Mouse (Mus musculus): ENCODE results near the gene Pdcd7. TPM values are rescaled to one million over a fixed set of nuclear protein-coding genes. Genes with fewer than 3 reads are reported as not detected.

Gene Pdcd7
- polyA plus RNA-seq, 1 experiment, result 7.3 TPM

- TF ChIP-seq GATA1 (IDR thresholded peaks at IDR 0.05; ENCODE audit: borderline replicate concordance, low read length) (no peak), FLI1 (IDR thresholded peaks at IDR 0.05; ENCODE audit: low read length) (no peak)
- H3K9me3 ChIP-seq, result no peaks in the 10 kb centered on the region
- H3K36me3 ChIP-seq (replicated peaks; ENCODE audit: low read length), result no peaks in the 10 kb centered on the region
- H3K4me3 ChIP-seq (replicated peaks), result no peak overlapping the region
- peaks cover 8% of the 10 kb centered on the region for H3K4me1 ChIP-seq
- peaks cover 62% of the 10 kb centered on the region for H3K27me3 ChIP-seq (replicated peaks)
Observed at GRCm38 (mm10) chr9:65408871-65409295, 63.0 kb downstream of the Pdcd7 start.

Other genes starting within 250 kb of the Pdcd7 start
- gene Igdcc4, start 244.6 kb upstream of the Pdcd7 start, polyA plus RNA-seq (2012; ENCODE audit: insufficient read depth, low replicate concordance), result 0.08 TPM in 1 of 2 replicates, not detected in the other
- not detected in 2 replicates for gene Igdcc3, start 204.9 kb upstream of the Pdcd7 start, polyA plus RNA-seq (2012; ENCODE audit: insufficient read depth, low replicate concordance)
- 2.6 and 3.6 TPM in 2 replicates for gene Parp16, start 150.8 kb upstream of the Pdcd7 start, polyA plus RNA-seq (2012; ENCODE audit: insufficient read depth, low replicate concordance)
- gene Cilp, start 80.9 kb upstream of the Pdcd7 start, polyA plus RNA-seq (2012; ENCODE audit: insufficient read depth, low replicate concordance), result 0.03 TPM in 1 of 2 replicates, not detected in the other
- gene Clpx, start 51.8 kb upstream of the Pdcd7 start, polyA plus RNA-seq (2012; ENCODE audit: insufficient read depth, low replicate concordance), result 4.8 and 6.1 TPM in 2 replicates
- gene Ubap1l, start 14.9 kb downstream of the Pdcd7 start, polyA plus RNA-seq (2012; ENCODE audit: insufficient read depth, low replicate concordance), result 0.28 and 4.7 TPM in 2 replicates
- not detected in 2 replicates for gene Kbtbd13, start 45.5 kb downstream of the Pdcd7 start, polyA plus RNA-seq (2012; ENCODE audit: insufficient read depth, low replicate concordance)
- gene Rasl12, start 52.4 kb downstream of the Pdcd7 start, polyA plus RNA-seq (2012; ENCODE audit: insufficient read depth, low replicate concordance), result not detected in 2 replicates
- not detected in 2 replicates for gene Slc51b, start 76.9 kb downstream of the Pdcd7 start, polyA plus RNA-seq (2012; ENCODE audit: insufficient read depth, low replicate concordance)
- 4.8 and 6.3 TPM in 2 replicates for gene Mtfmt, start 89.7 kb downstream of the Pdcd7 start, polyA plus RNA-seq (2012; ENCODE audit: insufficient read depth, low replicate concordance)
- 9.2 and 10.3 TPM in 2 replicates for gene Spg21, start 114.8 kb downstream of the Pdcd7 start, polyA plus RNA-seq (2012; ENCODE audit: insufficient read depth, low replicate concordance)
- gene Ankdd1a, start 174.1 kb downstream of the Pdcd7 start, polyA plus RNA-seq (2012; ENCODE audit: insufficient read depth, low replicate concordance), result 2.0 TPM in 1 of 2 replicates, not detected in the other
- 198 and 329 TPM in 2 replicates for gene Plekho2, start 233.9 kb downstream of the Pdcd7 start, polyA plus RNA-seq (2012; ENCODE audit: insufficient read depth, low replicate concordance)
- 3.9 and 6.9 TPM in 2 replicates for gene Pif1, start 241.1 kb downstream of the Pdcd7 start, polyA plus RNA-seq (2012; ENCODE audit: insufficient read depth, low replicate concordance)